Mouse (Mus musculus): ENCODE results near the gene Fam198b. TPM values are rescaled to one million over a fixed set of nuclear protein-coding genes. Genes with fewer than 3 reads are reported as not detected.
A peak's percentile ranks its signal among the peaks of the same experiment; 100 is the strongest.

Fam198b gene
- polyA plus RNA-seq, 1 experiment from 2014 or later = 61.8 TPM

GRCm38 (mm10) chr3:79927050-79927449, 42.7 kb downstream of the Fam198b start:
- peak; percentile 74 for ATAC-seq (ENCODE audit: insufficient number of reproducible peaks, low FRiP score)
- Histone ChIP-seq H3K36me3 (peaks cover 8% of the 10 kb centered on the region), H3K27me3 (replicated peaks) (no peaks in the 10 kb centered on the region), H3K4me1 (replicated peaks) (peaks cover 50% of the 10 kb centered on the region), H3K4me3 (no peak overlapping the region), H3K9me3 (replicated peaks) (no peaks in the 10 kb centered on the region), H3K27ac (ENCODE audit: poor library complexity, severe bottlenecking) (peak overlapping the region; percentile 85), H3K4me2 (no peak overlapping the region), H3K9ac (no peak overlapping the region)
- WGBS = 43% methylated on average over 4 of the region's 4 CpGs

- H3K4me3 ChIP-seq = no peak overlapping the region
- H3K9ac ChIP-seq = no peak overlapping the region
- ATAC-seq (ENCODE audit: insufficient number of reproducible peaks, low FRiP score) = no peak
- peaks cover 14% of the 10 kb centered on the region for H3K36me3 ChIP-seq
- WGBS = 61% methylated on average over 5 of the region's 5 CpGs
- peaks cover 42% of the 10 kb centered on the region for H3K4me1 ChIP-seq (replicated peaks)
- H3K27me3 ChIP-seq (replicated peaks) = no peaks in the 10 kb centered on the region
- H3K4me2 ChIP-seq = no peak overlapping the region
- no peaks in the 10 kb centered on the region for H3K9me3 ChIP-seq (replicated peaks)
- peak overlapping the region; percentile 68 for H3K27ac ChIP-seq (ENCODE audit: poor library complexity, severe bottlenecking)
Observed at GRCm38 (mm10) chr3:79928409-79928808, 44.1 kb downstream of the Fam198b start.

GRCm38 (mm10) chr3:79930141-79930744, 45.9 kb downstream of the Fam198b start:
- WGBS = 43% methylated on average over 6 of the region's 7 CpGs
- no peaks in the 10 kb centered on the region for H3K9me3 ChIP-seq (replicated peaks)
- 0 out of 2 replicates have a peak overlapping the region, but pooled peaks have one; percentile 11 for H3K4me2 ChIP-seq
- H3K27ac ChIP-seq (ENCODE audit: poor library complexity, severe bottlenecking) = peak overlapping the region; percentile 68; the same call in 1 of the 2 replicates
- H3K27me3 ChIP-seq (replicated peaks) = no peaks in the 10 kb centered on the region
- H3K36me3 ChIP-seq = peaks cover 7% of the 10 kb centered on the region
- ATAC-seq (ENCODE audit: insufficient number of reproducible peaks, low FRiP score) = no peak
- H3K4me3 ChIP-seq = no peak overlapping the region
- H3K9ac ChIP-seq = 0 out of 2 replicates have a peak overlapping the region, but pooled peaks have one; percentile 12
- H3K4me1 ChIP-seq (replicated peaks) = peaks cover 33% of the 10 kb centered on the region

DNA sequence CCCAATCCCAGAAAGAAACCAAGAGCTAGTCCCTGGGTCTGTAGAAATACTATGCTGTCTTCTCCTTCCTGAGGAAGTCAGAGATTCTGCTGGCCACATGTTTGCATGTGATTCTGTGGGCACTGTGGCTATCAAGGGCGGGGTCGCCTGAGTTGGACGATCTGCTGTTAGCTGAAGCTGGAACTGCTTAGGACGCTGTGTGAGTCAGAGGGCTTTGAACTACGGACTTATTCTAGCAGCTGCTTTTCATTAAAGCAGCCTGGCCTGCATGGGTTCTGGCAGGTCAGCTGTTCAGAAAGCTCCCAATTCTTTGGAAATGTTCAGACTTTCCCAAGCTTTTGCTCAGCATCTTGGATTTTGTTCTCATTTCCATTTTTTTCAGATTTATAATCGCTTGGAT, 51.9 kb downstream of the Fam198b start:
- no peak for ATAC-seq (ENCODE audit: insufficient number of reproducible peaks, low FRiP score)
- Histone ChIP-seq H3K4me1 (replicated peaks) (0 out of 2 replicates have a peak, but pooled peaks cover 6% of the 10 kb centered on the region), H3K9me3 (replicated peaks) (no peaks in the 10 kb centered on the region), H3K9ac (no peak overlapping the region), H3K27me3 (replicated peaks) (no peaks in the 10 kb centered on the region), H3K4me2 (no peak overlapping the region), H3K36me3 (peaks cover 42% of the 10 kb centered on the region), H3K4me3 (no peak overlapping the region), H3K27ac (ENCODE audit: poor library complexity, severe bottlenecking) (peak overlapping the region; percentile 4; the same call in 1 of the 2 replicates)
- WGBS = 51% methylated on average over 6 of the region's 6 CpGs

- H3K36me3 ChIP-seq = peaks cover 48% of the 10 kb centered on the region
- H3K27ac ChIP-seq (ENCODE audit: poor library complexity, severe bottlenecking) = peak overlapping the region; percentile 4; the same call in 1 of the 2 replicates
- WGBS = 80% methylated on average over 3 of the region's 3 CpGs
- H3K27me3 ChIP-seq (replicated peaks) = no peaks in the 10 kb centered on the region
- 0 out of 2 replicates have a peak, but pooled peaks cover 6% of the 10 kb centered on the region for H3K4me1 ChIP-seq (replicated peaks)
- no peak overlapping the region for H3K4me3 ChIP-seq
- H3K4me2 ChIP-seq = no peak overlapping the region
- H3K9me3 ChIP-seq (replicated peaks) = no peaks in the 10 kb centered on the region
- H3K9ac ChIP-seq = no peak overlapping the region
- no peak for ATAC-seq (ENCODE audit: insufficient number of reproducible peaks, low FRiP score)
Observed at GRCm38 (mm10) chr3:79936730-79937447, 52.6 kb downstream of the Fam198b start.

GRCm38 (mm10) chr3:79947736-79948135, 63.4 kb downstream of the Fam198b start:
- Histone ChIP-seq H3K4me2 (no peak overlapping the region), H3K36me3 (peaks cover 7% of the 10 kb centered on the region), H3K9me3 (replicated peaks) (no peaks in the 10 kb centered on the region), H3K27me3 (replicated peaks) (no peaks in the 10 kb centered on the region), H3K27ac (ENCODE audit: poor library complexity, severe bottlenecking) (peak overlapping the region; percentile 56; the same call in 1 of the 2 replicates), H3K9ac (no peak overlapping the region), H3K4me1 (replicated peaks) (peaks cover 12% of the 10 kb centered on the region), H3K4me3 (no peak overlapping the region)
- no peak for ATAC-seq (ENCODE audit: insufficient number of reproducible peaks, low FRiP score)
- 35% methylated on average over 1 of the region's 1 CpGs for WGBS

GRCm38 (mm10) chr3:79948151-79948550, 63.8 kb downstream of the Fam198b start:
- WGBS = 74% methylated on average over 2 of the region's 2 CpGs

DNA sequence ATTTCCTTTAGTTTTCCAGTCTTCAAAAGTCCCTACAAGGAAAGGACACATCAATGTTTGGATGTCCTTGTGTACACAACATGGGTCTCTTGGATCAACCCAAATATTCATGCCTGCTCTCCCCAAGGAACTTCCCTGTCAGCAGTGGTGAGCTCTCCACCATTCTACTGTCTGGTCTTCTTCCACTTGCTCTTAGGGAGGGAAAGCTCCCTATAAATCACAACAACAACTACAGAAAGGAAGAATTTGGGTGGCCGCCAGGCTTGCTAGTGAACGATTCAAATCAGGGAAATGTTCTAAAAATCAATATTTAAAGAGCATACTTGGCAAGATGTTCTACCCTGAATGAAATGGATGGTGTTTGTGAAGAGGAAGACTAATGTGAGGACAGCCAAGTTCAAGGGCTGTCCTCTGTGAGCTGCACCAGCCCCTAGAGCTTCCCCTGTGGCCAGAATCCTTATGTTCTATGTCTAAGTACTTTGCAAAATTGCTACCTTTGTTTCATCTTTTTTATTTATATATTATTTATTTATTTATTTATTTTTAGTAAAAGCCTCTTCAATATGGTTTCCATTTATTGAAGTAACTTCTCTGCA, 68.9 kb downstream of the Fam198b start:
- H3K9me3 ChIP-seq (replicated peaks) = no peaks in the 10 kb centered on the region
- no peak for ATAC-seq (ENCODE audit: insufficient number of reproducible peaks, low FRiP score)
- no peak overlapping the region for H3K9ac ChIP-seq
- no peaks in the 10 kb centered on the region for H3K36me3 ChIP-seq
- no peak overlapping the region for H3K27ac ChIP-seq (ENCODE audit: poor library complexity, severe bottlenecking)
- WGBS = 73% methylated on average over 2 of the region's 2 CpGs
- no peaks in the 10 kb centered on the region for H3K27me3 ChIP-seq (replicated peaks)
- H3K4me3 ChIP-seq = no peak overlapping the region
- H3K4me1 ChIP-seq (replicated peaks) = peaks cover 20% of the 10 kb centered on the region; the same call in 1 of the 2 replicates
- H3K4me2 ChIP-seq = no peak overlapping the region

More at GRCm38 (mm10) chr3:79948151-79948550, 63.8 kb downstream of the Fam198b start:
- no peak overlapping the region for H3K4me3 ChIP-seq
- H3K27me3 ChIP-seq (replicated peaks) = no peaks in the 10 kb centered on the region
- H3K4me2 ChIP-seq = no peak overlapping the region
- peaks cover 3% of the 10 kb centered on the region for H3K36me3 ChIP-seq
- no peak for ATAC-seq (ENCODE audit: insufficient number of reproducible peaks, low FRiP score)
- H3K4me1 ChIP-seq (replicated peaks) = peaks cover 14% of the 10 kb centered on the region
- no peak overlapping the region for H3K9ac ChIP-seq
- 0 out of 2 replicates have a peak overlapping the region, but pooled peaks have one; percentile 56 for H3K27ac ChIP-seq (ENCODE audit: poor library complexity, severe bottlenecking)
- no peaks in the 10 kb centered on the region for H3K9me3 ChIP-seq (replicated peaks)

- Histone ChIP-seq H3K4me1 (replicated peaks) (peaks cover 18% of the 10 kb centered on the region; the same call in 1 of the 2 replicates), H3K9ac (no peak overlapping the region), H3K9me3 (replicated peaks) (no peaks in the 10 kb centered on the region), H3K27me3 (replicated peaks) (no peaks in the 10 kb centered on the region), H3K4me3 (no peak overlapping the region), H3K27ac (ENCODE audit: poor library complexity, severe bottlenecking) (no peak overlapping the region), H3K36me3 (no peaks in the 10 kb centered on the region), H3K4me2 (no peak overlapping the region)
- WGBS = 79% methylated on average over 3 of the region's 3 CpGs
- ATAC-seq (ENCODE audit: insufficient number of reproducible peaks, low FRiP score) = no peak
Observed at GRCm38 (mm10) chr3:79955262-79955661, 70.9 kb downstream of the Fam198b start.

DNA sequence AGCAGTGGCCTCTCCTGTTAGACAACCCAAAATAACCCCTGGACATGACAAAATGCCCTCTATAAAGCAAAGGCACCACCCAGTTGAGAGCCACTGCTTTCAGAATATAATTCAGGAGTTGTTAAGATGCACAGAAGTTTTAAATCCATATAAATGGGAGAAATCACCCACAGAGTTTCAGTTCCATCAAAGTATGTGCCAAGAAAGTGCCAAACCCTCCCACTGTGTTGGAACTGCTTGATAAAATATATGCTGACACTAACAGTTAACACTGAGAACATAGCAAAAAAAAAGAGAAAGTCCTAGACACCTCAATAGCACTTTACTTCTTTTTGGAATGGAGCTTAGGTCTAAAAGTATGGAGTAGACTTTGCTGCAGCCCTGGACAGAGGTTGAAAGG, 72.5 kb downstream of the Fam198b start:
- ATAC-seq (ENCODE audit: insufficient number of reproducible peaks, low FRiP score) = no peak
- Histone ChIP-seq H3K4me2 (no peak overlapping the region), H3K27ac (ENCODE audit: poor library complexity, severe bottlenecking) (no peak overlapping the region)

DNA sequence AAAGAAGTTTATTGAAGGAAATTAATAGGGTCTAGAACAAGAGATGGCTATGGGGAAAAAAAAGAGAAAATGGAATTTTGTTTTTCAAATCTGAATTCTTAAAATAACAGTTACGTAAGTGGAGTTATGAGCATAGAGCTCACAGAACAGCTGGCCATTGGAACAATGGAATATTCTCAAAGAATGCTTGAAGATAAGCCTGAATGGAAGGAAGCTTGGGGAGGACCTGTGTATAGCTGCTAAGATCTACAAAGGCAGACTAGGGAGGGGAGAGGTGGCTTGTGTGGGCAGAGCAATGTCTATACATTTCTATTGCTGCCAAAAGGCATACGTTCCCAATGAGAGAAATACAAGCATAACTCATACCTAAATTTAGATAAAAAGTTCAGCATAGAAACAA, 73.4 kb downstream of the Fam198b start:
- no peak overlapping the region for H3K4me2 ChIP-seq
- peaks cover 10% of the 10 kb centered on the region; the same call in 1 of the 2 replicates for H3K4me1 ChIP-seq (replicated peaks)
- ATAC-seq (ENCODE audit: insufficient number of reproducible peaks, low FRiP score) = no peak
- H3K9ac ChIP-seq = no peak overlapping the region
- no peaks in the 10 kb centered on the region for H3K9me3 ChIP-seq (replicated peaks)
- H3K27ac ChIP-seq (ENCODE audit: poor library complexity, severe bottlenecking) = no peak overlapping the region
- 74% methylated on average over 2 of the region's 2 CpGs for WGBS
- no peaks in the 10 kb centered on the region for H3K36me3 ChIP-seq
- no peak overlapping the region for H3K4me3 ChIP-seq
- H3K27me3 ChIP-seq (replicated peaks) = no peaks in the 10 kb centered on the region

More for the DNA sequence above, 72.5 kb downstream of the Fam198b start:
- Histone ChIP-seq H3K9me3 (replicated peaks) (no peaks in the 10 kb centered on the region), H3K4me1 (replicated peaks) (peaks cover 12% of the 10 kb centered on the region; the same call in 1 of the 2 replicates), H3K36me3 (no peaks in the 10 kb centered on the region), H3K4me3 (no peak overlapping the region), H3K27me3 (replicated peaks) (no peaks in the 10 kb centered on the region), H3K9ac (no peak overlapping the region)
